Mouse (Mus musculus) ovary, postnatal 10 days (tissue): ENCODE measurements around the gene Smdt1.

ENCODE experiments used
- DNase-seq: peaks from one replicate; pipeline ENCODE4 v3.0.0; 2022; ENCODE audit warnings: low spot score

Smdt1 gene

DNA sequence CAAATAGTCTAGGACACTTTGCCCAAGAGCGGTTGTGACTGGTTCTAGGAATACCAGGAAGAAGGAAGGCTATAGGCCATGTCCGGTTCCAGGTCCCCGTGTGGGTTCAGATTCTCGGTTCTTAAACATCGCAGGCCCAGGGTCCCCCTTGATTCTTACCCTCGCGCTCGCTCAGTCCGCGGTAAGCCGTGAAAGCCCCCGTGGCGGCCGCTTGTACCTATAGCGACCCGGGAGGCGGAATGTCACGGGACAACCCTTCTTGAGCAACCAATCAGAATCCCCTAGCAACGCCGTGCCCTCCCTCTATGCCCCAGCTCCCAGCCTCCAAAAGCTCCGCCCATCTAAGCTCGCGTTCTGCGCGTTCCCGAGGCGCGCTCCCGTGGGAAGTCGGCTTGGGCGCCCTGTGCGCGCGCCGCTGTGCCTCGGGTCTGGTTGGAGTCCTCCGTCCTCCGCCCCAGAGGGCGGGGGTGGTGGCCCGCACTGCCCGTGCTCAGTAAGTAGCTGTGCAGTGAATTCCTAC is at the start of gene Smdt1, which contains the start of the genes Naga and Pheta2:
Smdt1 (plus strand) TSS at position 367 of the 520 bp plus-strand sequence.
Naga (minus strand) TSS at position 333 of the 520 bp plus-strand sequence.
Pheta2 (plus strand) TSS at position 350 of the 520 bp plus-strand sequence.
- peak; percentile 90 for DNase-seq

GRCm38 (mm10) chr15:82290252-82290651 is 48.5 kb upstream of the Smdt1 start:
- no peak for DNase-seq

- no peak for DNase-seq
Measured at GRCm38 (mm10) chr15:82292851-82293250, 45.9 kb upstream of the Smdt1 start.

- no peak for DNase-seq
Measured at GRCm38 (mm10) chr15:82293271-82293711, 45.5 kb upstream of the Smdt1 start.

DNA sequence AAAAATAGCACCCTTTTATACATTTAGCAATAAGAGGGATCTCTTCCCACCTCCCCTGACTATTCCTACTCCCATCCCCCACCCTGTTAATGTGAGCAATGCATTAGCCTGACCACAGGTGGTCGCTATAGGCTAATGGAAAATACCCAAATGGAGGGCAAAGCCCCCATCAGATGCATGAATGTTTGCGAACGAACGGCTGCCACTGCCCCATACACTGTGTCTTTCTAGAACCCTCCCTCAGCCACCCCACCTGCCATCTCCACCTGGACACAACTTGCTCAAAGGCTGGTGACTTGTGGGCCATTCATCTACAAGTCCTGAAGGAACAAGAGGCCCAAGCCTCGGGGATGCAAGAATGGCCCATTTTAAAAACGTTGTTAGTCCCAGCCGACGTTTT is 44.7 kb upstream of the Smdt1 start:
- DNase-seq = no peak

- no peak for DNase-seq
Measured at GRCm38 (mm10) chr15:82298764-82299561, 39.8 kb upstream of the Smdt1 start, which contains the start of gene Wbp2nl. Gene Wbp2nl, plus strand, starts transcription at chr15:82298954.

DNA sequence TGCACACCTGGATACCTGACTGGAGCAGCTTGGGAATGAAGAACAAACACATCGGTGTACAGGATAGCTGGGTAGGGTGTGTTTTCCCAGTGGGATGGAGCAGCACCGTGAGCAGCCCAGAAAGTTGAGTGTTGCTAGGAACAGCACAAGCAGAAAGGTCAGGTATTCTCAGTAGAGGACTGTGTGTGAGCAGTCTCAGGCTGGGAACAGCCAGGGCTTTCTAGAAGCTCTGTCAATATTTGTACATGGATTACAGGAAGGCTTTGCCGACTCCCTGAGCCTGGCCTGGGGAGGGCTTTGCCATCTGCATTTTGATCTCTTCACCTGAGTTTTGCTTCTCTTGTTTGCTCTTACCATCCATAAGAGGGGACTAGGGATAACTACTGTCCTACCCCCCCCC is 31.7 kb upstream of the Smdt1 start:
- no peak for DNase-seq

- no peak for DNase-seq
Measured at GRCm38 (mm10) chr15:82308416-82308815, 30.3 kb upstream of the Smdt1 start.

- no peak for DNase-seq
Measured at GRCm38 (mm10) chr15:82317839-82318238, 20.9 kb upstream of the Smdt1 start.

GRCm38 (mm10) chr15:82319613-82320012 is 19.1 kb upstream of the Smdt1 start:
- no peak for DNase-seq

DNA sequence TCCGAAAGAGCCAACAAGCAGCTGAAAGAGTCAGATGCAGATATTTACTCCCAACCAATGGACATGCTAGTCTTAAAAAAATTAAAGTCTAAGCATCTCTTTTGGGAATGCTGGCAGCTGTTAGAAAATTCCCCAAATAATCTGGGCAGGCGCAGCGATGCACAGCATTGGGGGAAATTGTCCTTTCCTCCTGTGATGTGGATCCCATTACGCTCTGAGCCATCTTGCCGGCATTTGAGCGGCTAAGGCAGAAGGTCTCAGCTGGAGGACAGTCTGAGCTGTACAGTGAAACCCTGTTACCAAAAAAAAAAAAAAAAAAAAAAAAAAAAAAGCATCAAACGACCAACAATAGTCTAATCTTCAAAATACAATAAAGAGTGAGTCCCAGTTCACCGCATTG is 16.6 kb upstream of the Smdt1 start:
- no peak for DNase-seq

GRCm38 (mm10) chr15:82325382-82325781 is 13.4 kb upstream of the Smdt1 start:
- no peak for DNase-seq

DNA sequence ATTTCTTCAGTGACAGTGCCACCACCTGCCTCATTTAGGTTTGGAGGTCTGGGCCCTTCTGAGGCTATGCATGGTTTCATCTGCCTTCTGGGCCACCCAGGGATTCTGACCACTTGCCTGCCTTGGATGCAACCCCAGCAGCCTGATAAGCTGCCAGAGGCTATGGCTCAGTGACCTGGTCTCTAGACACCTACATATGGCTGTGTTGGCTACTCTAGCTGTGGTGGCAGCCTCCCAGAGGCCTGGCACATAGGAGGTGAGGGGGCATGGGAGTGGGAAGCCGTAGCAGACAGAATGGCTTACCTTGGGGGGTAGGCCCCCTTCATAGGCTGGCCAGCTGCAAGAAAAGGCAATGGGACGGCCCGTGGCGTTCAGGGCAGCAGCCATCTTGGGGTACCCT is 3.6 kb upstream of the Smdt1 start:
- DNase-seq = no peak

GRCm38 (mm10) chr15:82336629-82337028 is 2.1 kb upstream of the Smdt1 start:
- DNase-seq = no peak

- DNase-seq = no peak
Measured at GRCm38 (mm10) chr15:82337875-82338274, 884 bp upstream of the Smdt1 start.

GRCm38 (mm10) chr15:82339150-82339549 is 391 bp downstream of the Smdt1 start:
- no peak for DNase-seq

DNA sequence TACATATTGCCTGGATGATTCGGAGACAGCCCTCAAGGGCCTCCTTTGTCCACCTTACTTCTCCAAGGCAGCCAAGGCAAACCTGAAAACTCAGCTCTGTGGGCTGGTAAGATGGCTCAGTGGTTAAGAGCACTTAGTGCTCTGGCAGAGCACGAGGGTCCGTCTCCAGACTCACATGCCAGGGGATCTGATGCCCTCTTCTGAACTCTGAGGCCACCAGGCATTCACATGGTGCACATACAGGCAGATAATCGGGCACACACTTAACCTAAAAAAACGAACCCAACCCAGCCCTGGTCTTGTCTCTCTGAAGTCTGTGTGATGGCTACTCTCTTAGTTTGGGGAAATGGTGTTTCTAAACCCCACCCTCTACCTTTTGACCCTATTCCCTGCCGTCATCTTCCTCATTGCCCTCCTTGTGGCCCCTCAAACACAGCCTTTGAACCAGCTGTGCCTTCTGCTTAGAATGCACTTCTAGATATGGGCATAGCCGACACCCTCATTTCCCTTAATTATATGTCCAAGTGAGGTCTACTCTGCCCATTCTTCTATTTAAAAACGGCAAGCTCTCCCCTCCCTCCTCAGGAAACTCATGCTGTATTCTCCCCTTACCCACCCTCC is 985 bp downstream of the Smdt1 start:
- no peak for DNase-seq

- no peak for DNase-seq
Measured at GRCm38 (mm10) chr15:82340414-82341035, 1.8 kb downstream of the Smdt1 start.

GRCm38 (mm10) chr15:82341036-82341501 is 2.3 kb downstream of the Smdt1 start:
- peak; percentile 68 for DNase-seq

GRCm38 (mm10) chr15:82341675-82342542 is 3.1 kb downstream of the Smdt1 start:
- DNase-seq = no peak

DNA sequence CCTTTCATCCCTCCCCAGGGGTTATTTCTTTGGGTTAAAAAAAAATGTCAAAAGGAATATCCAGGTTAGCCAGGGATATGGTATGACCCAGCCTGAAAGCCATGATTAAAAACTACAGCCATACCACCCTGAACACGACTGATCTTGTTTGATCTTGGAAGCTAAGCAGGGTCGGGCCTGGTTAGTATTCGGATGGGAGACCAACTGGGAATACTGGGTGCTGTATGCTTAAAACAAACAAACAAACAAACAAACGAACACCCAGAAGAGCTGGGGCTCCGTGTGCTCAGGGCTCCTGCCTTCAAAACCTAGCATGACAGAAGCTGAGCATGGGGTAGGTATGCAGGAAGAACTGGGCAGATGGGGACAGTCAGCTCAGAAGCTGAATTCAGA is 3.8 kb downstream of the Smdt1 start:
- DNase-seq = no peak
